Mouse (Mus musculus) cortical plate, adult 2 months (tissue): ENCODE data around the gene Nf1.

Experiments
- CTCF ChIP-seq: fragments of 200-500 bp; IDR thresholded peaks from 2 replicates; pipeline ENCODE4 v1.5.1; 2011; ENCODE audit warnings: mild to moderate bottlenecking, control low read depth, low read length; ENCODE audit not compliant: insufficient read depth; ENCODE audit errors: extremely low read depth
- POLR2A ChIP-seq: fragments of 200-500 bp; IDR thresholded peaks from 2 replicates; pipeline ENCODE4 v1.6.1; 2011; ENCODE audit warnings: mild to moderate bottlenecking, low read length, control low read depth; ENCODE audit not compliant: insufficient read depth; ENCODE audit errors: extremely low read depth

DNA sequence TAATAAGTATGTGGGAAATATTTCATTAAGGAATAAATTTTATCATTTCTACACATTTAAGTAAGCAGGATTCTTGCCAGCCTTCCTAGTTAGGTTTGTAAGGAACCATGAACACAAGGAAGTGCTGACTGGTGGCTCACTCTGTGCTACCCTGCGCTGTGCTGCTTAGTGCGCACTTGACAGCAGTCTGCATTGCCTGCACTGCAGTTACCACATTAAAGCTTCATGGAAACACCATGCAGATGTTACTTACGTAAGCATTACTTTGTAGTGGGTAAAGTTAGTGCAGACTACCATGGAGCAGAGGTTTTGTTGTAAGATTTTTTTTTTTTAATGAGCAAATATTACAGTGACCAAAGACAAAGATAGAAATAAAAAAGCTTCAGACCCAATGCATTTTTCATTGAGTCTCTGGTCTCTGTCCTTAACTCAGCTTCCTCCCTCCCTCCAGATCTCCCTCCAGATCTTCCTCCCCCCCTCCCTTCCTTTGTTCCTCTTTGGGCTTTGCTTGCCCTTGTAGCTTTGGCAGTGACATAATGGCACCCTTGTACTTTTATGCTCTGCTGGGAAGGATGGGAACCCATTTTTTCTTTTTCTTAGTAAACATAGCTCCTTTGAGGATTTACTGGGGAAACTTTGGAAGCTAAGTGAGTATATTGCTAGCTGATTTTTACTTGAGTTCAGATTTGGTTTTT is 121.4 kb downstream of the Nf1 start:
- TF ChIP-seq CTCF (no peak), POLR2A (no peak)
